Mouse (Mus musculus): Measurements from ENCODE around the gene H2-DMa. TPM values are rescaled to one million over a fixed set of nuclear protein-coding genes. Genes with fewer than 3 reads are reported as not detected.

H2-DMa gene
- polyA plus RNA-seq, 1 experiment from 2014 or later = 14.2 TPM

GRCm38 (mm10) chr17:34093199-34093874 lies 26.0 kb upstream of the H2-DMa start:
- H3K27me3 ChIP-seq = no peaks in the 10 kb centered on the region
- H3K9ac ChIP-seq = 0 out of 2 replicates have a peak overlapping the region, but pooled peaks have one; percentile 15
- no peak overlapping the region for H3K4me3 ChIP-seq
- 39% methylated on average over 7 of the region's 7 CpGs for WGBS
- H3K4me2 ChIP-seq (replicated peaks) = no peak overlapping the region
- H3K36me3 ChIP-seq = no peaks in the 10 kb centered on the region
- no peak overlapping the region for H3K27ac ChIP-seq
- ATAC-seq (ENCODE audit: low FRiP score) = peak; percentile 35; the same call in 1 of the 2 replicates
- H3K4me1 ChIP-seq = 0 out of 2 replicates have a peak, but pooled peaks cover 3% of the 10 kb centered on the region
- H3K9me3 ChIP-seq (replicated peaks) = no peaks in the 10 kb centered on the region

DNA sequence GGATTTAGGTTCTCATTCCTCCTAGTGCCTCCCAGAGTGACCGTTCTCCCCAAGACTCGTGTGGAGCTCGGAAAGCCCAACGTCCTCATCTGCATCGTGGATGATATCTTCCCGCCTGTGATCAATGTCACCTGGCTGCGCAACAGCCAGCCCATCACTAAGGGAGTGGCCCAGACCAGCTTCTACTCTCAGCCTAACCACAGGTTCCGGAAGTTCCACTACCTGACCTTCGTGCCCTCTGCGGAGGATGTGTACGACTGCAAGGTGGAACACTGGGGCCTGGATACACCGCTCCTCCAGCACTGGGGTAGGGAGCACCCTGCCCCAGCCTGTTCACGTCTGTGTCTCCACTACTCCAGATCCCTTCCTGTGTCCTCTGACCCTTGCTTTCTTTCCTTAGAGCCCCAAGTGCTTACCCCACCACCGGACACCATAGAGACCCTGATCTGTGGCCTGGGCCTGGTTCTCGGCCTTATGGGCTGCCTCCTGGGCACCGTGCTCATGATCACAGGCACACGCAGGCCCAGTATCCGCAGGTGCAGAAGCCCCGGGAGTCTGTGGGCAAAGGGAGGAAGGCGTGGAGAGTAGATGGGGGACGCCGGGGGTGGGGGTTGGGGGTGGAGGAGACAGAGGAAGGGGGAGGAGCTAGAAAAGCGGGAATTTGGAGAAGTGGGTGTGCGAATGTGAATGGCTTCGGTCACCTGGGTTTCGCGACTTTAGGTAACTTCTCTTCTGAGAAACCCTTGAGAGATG lies 24.9 kb upstream of the H2-DMa start:
- no peaks in the 10 kb centered on the region for H3K9me3 ChIP-seq (replicated peaks)
- H3K27ac ChIP-seq = no peak overlapping the region
- WGBS = 82% methylated on average over 27 of the region's 27 CpGs
- H3K9ac ChIP-seq = no peak overlapping the region
- H3K4me1 ChIP-seq = 0 out of 2 replicates have a peak, but pooled peaks cover 3% of the 10 kb centered on the region
- ATAC-seq (ENCODE audit: low FRiP score) = no peak
- H3K27me3 ChIP-seq = no peaks in the 10 kb centered on the region
- H3K4me2 ChIP-seq (replicated peaks) = no peak overlapping the region
- H3K36me3 ChIP-seq = no peaks in the 10 kb centered on the region
- no peak overlapping the region for H3K4me3 ChIP-seq

GRCm38 (mm10) chr17:34096497-34097010 lies 22.8 kb upstream of the H2-DMa start:
- Histone ChIP-seq H3K27me3 (peaks cover 7% of the 10 kb centered on the region; the same call in 1 of the 2 replicates), H3K4me1 (0 out of 2 replicates have a peak, but pooled peaks cover 3% of the 10 kb centered on the region), H3K27ac (no peak overlapping the region), H3K4me2 (replicated peaks) (no peak overlapping the region), H3K9me3 (replicated peaks) (no peaks in the 10 kb centered on the region), H3K9ac (no peak overlapping the region), H3K4me3 (no peak overlapping the region), H3K36me3 (no peaks in the 10 kb centered on the region)
- no peak for ATAC-seq (ENCODE audit: low FRiP score)
- 72% methylated on average over 3 of the region's 3 CpGs for WGBS

- Histone ChIP-seq H3K9me3 (replicated peaks) (no peaks in the 10 kb centered on the region), H3K36me3 (no peaks in the 10 kb centered on the region), H3K4me1 (0 out of 2 replicates have a peak, but pooled peaks cover 3% of the 10 kb centered on the region), H3K4me3 (no peak overlapping the region), H3K9ac (no peak overlapping the region), H3K27ac (no peak overlapping the region), H3K27me3 (peaks cover 7% of the 10 kb centered on the region; the same call in 1 of the 2 replicates), H3K4me2 (replicated peaks) (no peak overlapping the region)
- WGBS = 72% methylated on average over 5 of the region's 5 CpGs
- no peak for ATAC-seq (ENCODE audit: low FRiP score)
Measured at GRCm38 (mm10) chr17:34097272-34097671, 22.1 kb upstream of the H2-DMa start.

DNA sequence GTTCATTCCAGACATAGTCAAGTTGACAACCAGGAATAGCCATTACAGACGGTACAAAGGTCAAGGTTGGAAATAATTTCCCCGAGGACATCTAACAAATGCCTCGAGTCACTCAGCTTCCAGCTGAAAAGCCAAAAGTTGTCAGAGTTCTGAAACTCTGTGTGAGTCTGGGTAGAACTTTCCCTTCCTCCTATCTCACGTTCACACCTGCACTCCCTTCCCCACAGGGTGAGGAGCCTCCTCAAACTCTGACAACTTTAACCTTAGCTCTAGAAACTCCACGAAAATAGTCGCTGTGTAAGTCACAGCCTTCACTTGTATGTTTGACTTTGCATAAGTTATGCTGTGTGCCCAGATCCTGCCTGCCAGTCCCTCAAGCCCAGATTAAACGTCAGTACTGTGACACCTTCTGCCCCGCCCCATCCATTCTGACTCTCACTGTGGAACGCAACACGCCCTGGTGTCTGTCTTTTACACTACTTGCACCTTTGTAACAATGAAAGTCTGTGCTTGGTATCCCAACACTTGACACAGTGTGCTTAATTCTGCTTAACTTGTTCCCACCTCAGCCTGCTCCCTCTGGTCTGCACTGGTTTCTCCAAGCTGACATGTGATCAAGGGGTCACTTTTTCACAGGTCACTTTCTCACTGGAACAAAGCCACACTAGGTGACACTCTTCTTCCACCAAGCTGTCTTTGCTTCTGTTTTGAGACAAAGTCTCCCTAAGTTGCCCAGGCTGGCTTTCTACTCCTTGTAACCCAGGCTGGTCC lies 20.4 kb upstream of the H2-DMa start:
- H3K4me1 ChIP-seq = no peaks in the 10 kb centered on the region
- WGBS = 60% methylated on average over 10 of the region's 10 CpGs
- H3K9ac ChIP-seq = no peak overlapping the region
- no peak overlapping the region for H3K27ac ChIP-seq
- H3K36me3 ChIP-seq = no peaks in the 10 kb centered on the region
- no peak for ATAC-seq (ENCODE audit: low FRiP score)
- H3K4me3 ChIP-seq = no peak overlapping the region
- H3K4me2 ChIP-seq (replicated peaks) = no peak overlapping the region
- H3K27me3 ChIP-seq = peaks cover 7% of the 10 kb centered on the region; the same call in 1 of the 2 replicates
- H3K9me3 ChIP-seq (replicated peaks) = no peaks in the 10 kb centered on the region

DNA sequence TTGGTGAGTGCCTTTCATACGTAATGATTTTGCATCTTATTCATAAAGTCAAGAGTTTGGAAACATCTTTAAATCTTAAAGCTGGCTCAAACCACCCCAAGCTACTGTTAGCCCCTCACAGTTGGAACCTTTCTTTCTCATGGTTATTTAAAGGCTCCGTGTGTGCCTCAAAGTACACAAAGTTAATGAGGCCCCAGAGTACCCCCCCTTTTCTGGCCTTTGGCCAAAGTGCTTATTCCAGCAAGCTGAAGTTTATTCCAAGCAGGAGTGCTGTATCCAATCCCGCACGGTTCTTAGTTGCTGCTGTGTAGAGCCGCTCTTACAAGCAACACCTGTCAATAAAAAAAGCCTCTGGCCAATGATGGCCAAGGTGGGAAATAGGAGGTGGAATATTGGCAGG lies 19.8 kb upstream of the H2-DMa start:
- Histone ChIP-seq H3K27ac (no peak overlapping the region), H3K4me3 (no peak overlapping the region), H3K4me1 (no peaks in the 10 kb centered on the region), H3K27me3 (peaks cover 7% of the 10 kb centered on the region; the same call in 1 of the 2 replicates), H3K4me2 (replicated peaks) (no peak overlapping the region), H3K9ac (no peak overlapping the region), H3K36me3 (no peaks in the 10 kb centered on the region), H3K9me3 (replicated peaks) (no peaks in the 10 kb centered on the region)
- WGBS = 68% methylated on average over 5 of the region's 5 CpGs
- ATAC-seq (ENCODE audit: low FRiP score) = no peak

GRCm38 (mm10) chr17:34101185-34101584 lies 18.2 kb upstream of the H2-DMa start:
- peaks cover 7% of the 10 kb centered on the region; the same call in 1 of the 2 replicates for H3K27me3 ChIP-seq
- 35% methylated on average over 5 of the region's 5 CpGs for WGBS
- no peaks in the 10 kb centered on the region for H3K4me1 ChIP-seq
- no peak overlapping the region for H3K9ac ChIP-seq
- H3K36me3 ChIP-seq = no peaks in the 10 kb centered on the region
- no peak overlapping the region for H3K27ac ChIP-seq
- no peaks in the 10 kb centered on the region for H3K9me3 ChIP-seq (replicated peaks)
- H3K4me2 ChIP-seq (replicated peaks) = no peak overlapping the region
- ATAC-seq (ENCODE audit: low FRiP score) = 0 out of 2 replicates have a peak, but pooled peaks have one; percentile 16
- H3K4me3 ChIP-seq = no peak overlapping the region

DNA sequence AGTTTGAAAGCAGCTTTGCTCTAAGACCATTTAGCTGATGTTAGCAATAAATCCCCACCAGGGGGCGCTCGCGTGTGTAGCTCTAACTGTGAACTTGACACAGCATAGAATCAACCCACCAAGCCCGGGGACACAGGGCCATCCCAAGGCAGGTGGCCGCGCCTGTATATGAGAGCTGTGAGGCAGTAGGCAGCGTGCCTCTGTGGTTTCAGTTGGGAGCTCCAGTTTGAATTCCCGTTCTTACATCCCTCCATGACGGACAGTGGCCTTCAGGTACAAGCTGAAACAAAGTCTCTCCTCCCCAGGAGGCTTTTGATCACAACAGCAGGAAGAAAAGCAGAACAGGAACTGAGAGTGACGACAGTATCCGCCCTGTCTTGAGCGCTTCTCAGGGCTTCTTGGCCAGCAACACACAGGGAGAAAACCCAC lies 17.7 kb upstream of the H2-DMa start:
- no peak overlapping the region for H3K27ac ChIP-seq
- H3K4me1 ChIP-seq = no peaks in the 10 kb centered on the region
- no peak overlapping the region for H3K9ac ChIP-seq
- 4% methylated on average over 12 of the region's 12 CpGs for WGBS
- no peaks in the 10 kb centered on the region for H3K9me3 ChIP-seq (replicated peaks)
- no peak overlapping the region for H3K4me3 ChIP-seq
- H3K27me3 ChIP-seq = peaks cover 7% of the 10 kb centered on the region; the same call in 1 of the 2 replicates
- H3K4me2 ChIP-seq (replicated peaks) = peak overlapping the region; percentile 21
- H3K36me3 ChIP-seq = no peaks in the 10 kb centered on the region
- ATAC-seq (ENCODE audit: low FRiP score) = peak; percentile 71; the same call in 1 of the 2 replicates

GRCm38 (mm10) chr17:34102831-34103230 lies 16.5 kb upstream of the H2-DMa start:
- Histone ChIP-seq H3K36me3 (no peaks in the 10 kb centered on the region), H3K27me3 (peaks cover 7% of the 10 kb centered on the region; the same call in 1 of the 2 replicates), H3K4me3 (no peak overlapping the region), H3K27ac (no peak overlapping the region), H3K9me3 (replicated peaks) (no peaks in the 10 kb centered on the region), H3K9ac (no peak overlapping the region), H3K4me1 (no peaks in the 10 kb centered on the region), H3K4me2 (replicated peaks) (no peak overlapping the region)
- 82% methylated on average over 6 of the region's 6 CpGs for WGBS
- no peak for ATAC-seq (ENCODE audit: low FRiP score)

GRCm38 (mm10) chr17:34104804-34105203 lies 14.5 kb upstream of the H2-DMa start:
- Histone ChIP-seq H3K4me1 (no peaks in the 10 kb centered on the region), H3K9me3 (replicated peaks) (no peaks in the 10 kb centered on the region), H3K27me3 (peaks cover 7% of the 10 kb centered on the region; the same call in 1 of the 2 replicates), H3K27ac (no peak overlapping the region), H3K9ac (no peak overlapping the region), H3K4me2 (replicated peaks) (no peak overlapping the region), H3K36me3 (peaks cover 9% of the 10 kb centered on the region), H3K4me3 (no peak overlapping the region)
- WGBS = 83% methylated on average over 9 of the region's 9 CpGs
- ATAC-seq (ENCODE audit: low FRiP score) = no peak

DNA sequence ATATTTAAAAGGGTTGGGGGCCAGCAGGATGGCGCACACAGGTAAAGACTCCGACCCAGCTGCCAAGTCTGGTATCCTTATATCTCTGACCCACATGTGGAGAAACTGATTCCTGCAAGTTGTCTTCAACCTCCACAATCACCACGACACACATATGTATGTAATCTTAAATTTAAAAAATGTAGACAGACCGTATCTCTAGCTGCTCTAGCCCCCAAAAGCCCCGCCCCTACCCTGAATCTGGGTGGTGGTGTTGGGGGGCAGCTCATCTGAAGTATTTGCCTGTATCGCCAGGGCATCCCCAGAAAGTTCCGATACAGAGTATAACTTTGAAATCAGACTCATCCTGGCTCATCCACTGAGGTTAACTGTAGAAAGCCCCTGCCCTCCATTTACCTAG lies 12.8 kb upstream of the H2-DMa start:
- no peak overlapping the region for H3K27ac ChIP-seq
- H3K36me3 ChIP-seq = peaks cover 27% of the 10 kb centered on the region
- no peak overlapping the region for H3K4me2 ChIP-seq (replicated peaks)
- H3K9me3 ChIP-seq (replicated peaks) = no peaks in the 10 kb centered on the region
- no peak overlapping the region for H3K4me3 ChIP-seq
- 0 out of 2 replicates have a peak, but pooled peaks cover 4% of the 10 kb centered on the region for H3K4me1 ChIP-seq
- no peaks in the 10 kb centered on the region for H3K27me3 ChIP-seq
- no peak overlapping the region for H3K9ac ChIP-seq
- no peak for ATAC-seq (ENCODE audit: low FRiP score)
- WGBS = 91% methylated on average over 7 of the region's 7 CpGs
